Mouse (Mus musculus) liver, embryonic 14.5 days (tissue): ENCODE measurements around the gene Swsap1.

Experiments used
- CTCF ChIP-seq: IDR thresholded peaks from 2 replicates; pipeline ENCODE4 v1.5.1; 2016; ENCODE audit warnings: antibody characterized with exemption, low read depth, control low read depth
- EP300 ChIP-seq: IDR thresholded peaks from 2 replicates; pipeline ENCODE4 v1.6.1; 2016; ENCODE audit warnings: antibody characterized with exemption, low read depth

GRCm38 (mm10) chr9:21992227-21992626 is 36.7 kb downstream of the Swsap1 start:
- TF ChIP-seq CTCF (no peak), EP300 (no peak)
